Mouse (Mus musculus) inflammation-experienced regulatory T-cells, adult 16 weeks (primary cell): Measurements from ENCODE around the gene Lhx6. TPM values are rescaled to one million over a fixed set of nuclear protein-coding genes. Genes with fewer than 3 reads are reported as not detected.

ENCODE experiments used
- polyA plus RNA-seq: library from polyadenylated mRNA; unstranded; fragments of 100-300 nt; shearing (Covaris generic); gene quantifications from one replicate; pipeline ENCODE4 v1.2.1, GENCODE M21; 2017

Gene Lhx6
- not detected for polyA plus RNA-seq

GRCm38 (mm10) chr2:36104956-36105741, at the start of gene Lhx6:
Gene Lhx6, minus strand, starts transcription at chr2:36105408.

GRCm38 (mm10) chr2:36136300-36136941, 31.2 kb upstream of the Lhx6 start, which contains the start of the genes Mrrf and Rbm18:
Gene Mrrf, plus strand, starts transcription at chr2:36136389.
Gene Rbm18, minus strand, starts transcription at chr2:36136773.

GRCm38 (mm10) chr2:36048748-36049566, 56.3 kb downstream of the Lhx6 start, which contains the start of the genes Ndufa8 and Morn5:
Gene Ndufa8, minus strand, starts transcription at chr2:36049406.
Gene Morn5, plus strand, starts transcription at chr2:36049458.

Other genes starting within 250 kb of the Lhx6 start
- not detected for gene Ttll11, start 125.5 kb downstream of the Lhx6 start, polyA plus RNA-seq
- gene Ndufa8, start 56.0 kb downstream of the Lhx6 start, polyA plus RNA-seq = 158 TPM
- not detected for gene Morn5, start 56.0 kb downstream of the Lhx6 start, polyA plus RNA-seq
- 15.0 TPM for gene Mrrf, start 31.0 kb upstream of the Lhx6 start, polyA plus RNA-seq
- 69.1 TPM for gene Rbm18, start 31.4 kb upstream of the Lhx6 start, polyA plus RNA-seq
- gene Ptgs1, start 125.0 kb upstream of the Lhx6 start, polyA plus RNA-seq = 3.4 TPM